Mouse (Mus musculus): ENCODE data around the gene Pspc1. TPM values are rescaled to one million over a fixed set of nuclear protein-coding genes. Genes with fewer than 3 reads are reported as not detected.
"Not testable (repeated sequence)": the region's sequence is repeated elsewhere in the genome, so short reads cannot be mapped to it uniquely, and the experiment has no call there.

The Pspc1 gene
- polyA plus RNA-seq, 1 experiment from 2014 or later, result 9.2 TPM

GRCm38 (mm10) chr14:56776571-56777238 lies 1.4 kb downstream of the Pspc1 start:
- 22% methylated on average over 11 of the region's 11 CpGs for WGBS
- Histone ChIP-seq H3K4me3 (ENCODE audit: low read depth, low read length) (peak overlapping the region; percentile 86), H3K4me2 (replicated peaks; ENCODE audit: low read depth, low read length) (peak overlapping the region; percentile 80), H3K27me3 (replicated peaks; ENCODE audit: insufficient read depth, low read length) (no peaks in the 10 kb centered on the region), H3K4me1 (ENCODE audit: insufficient read depth, low read depth, low read length) (no peaks in the 10 kb centered on the region), H3K27ac (ENCODE audit: low read length) (no peak overlapping the region), H3K9me3 (ENCODE audit: low read length) (no peaks in the 10 kb centered on the region), H3K9ac (replicated peaks; ENCODE audit: low read depth) (peak overlapping the region; percentile 85; the same call in 1 of the 2 replicates), H3K36me3 (ENCODE audit: insufficient read depth, low read length) (no peaks in the 10 kb centered on the region)
- ATAC-seq (no peak), DNase-seq (ENCODE audit: low spot score) (peak; percentile 9)
- no peak for TF ChIP-seq CTCF (IDR thresholded peaks at IDR 0.05)
- no peak for TF ChIP-seq EP300 (IDR thresholded peaks at IDR 0.05)

- no peak overlapping the region for H3K4me3 ChIP-seq (ENCODE audit: low read depth, low read length)
- no peak overlapping the region for H3K27ac ChIP-seq (ENCODE audit: low read length)
- no peaks in the 10 kb centered on the region for H3K27me3 ChIP-seq (replicated peaks; ENCODE audit: insufficient read depth, low read length)
- no peak for DNase-seq (ENCODE audit: low spot score)
- no peaks in the 10 kb centered on the region for H3K4me1 ChIP-seq (ENCODE audit: insufficient read depth, low read depth, low read length)
- no peak overlapping the region for H3K9ac ChIP-seq (replicated peaks; ENCODE audit: low read depth)
- TF ChIP-seq CTCF (IDR thresholded peaks at IDR 0.05), result no peak
- TF ChIP-seq EP300 (IDR thresholded peaks at IDR 0.05), result no peak
- no peak overlapping the region for H3K4me2 ChIP-seq (replicated peaks; ENCODE audit: low read depth, low read length)
- no peaks in the 10 kb centered on the region for H3K9me3 ChIP-seq (ENCODE audit: low read length)
- no peak for ATAC-seq
- no peaks in the 10 kb centered on the region for H3K36me3 ChIP-seq (ENCODE audit: insufficient read depth, low read length)
- 42% methylated on average over 4 of the region's 4 CpGs for WGBS
Observed at GRCm38 (mm10) chr14:56775416-56775815, 2.7 kb downstream of the Pspc1 start.

- not testable (repeated sequence) for H3K9me3 ChIP-seq (ENCODE audit: low read length); H3K27ac ChIP-seq (ENCODE audit: low read length); H3K36me3 ChIP-seq (ENCODE audit: insufficient read depth, low read length); H3K4me3 ChIP-seq (ENCODE audit: low read depth, low read length); H3K27me3 ChIP-seq (replicated peaks; ENCODE audit: insufficient read depth, low read length); DNase-seq (ENCODE audit: low spot score); H3K4me2 ChIP-seq (replicated peaks; ENCODE audit: low read depth, low read length); H3K4me1 ChIP-seq (ENCODE audit: insufficient read depth, low read depth, low read length); ATAC-seq; H3K9ac ChIP-seq (replicated peaks; ENCODE audit: low read depth)
- 83% methylated on average over 2 of the region's 2 CpGs for WGBS
Observed at GRCm38 (mm10) chr14:56766438-56766837, 11.7 kb downstream of the Pspc1 start.

- not testable (repeated sequence) for H3K4me2 ChIP-seq (replicated peaks; ENCODE audit: low read depth, low read length); H3K9me3 ChIP-seq (ENCODE audit: low read length); H3K4me3 ChIP-seq (ENCODE audit: low read depth, low read length); H3K9ac ChIP-seq (replicated peaks; ENCODE audit: low read depth); H3K4me1 ChIP-seq (ENCODE audit: insufficient read depth, low read depth, low read length); ATAC-seq; DNase-seq (ENCODE audit: low spot score); H3K27ac ChIP-seq (ENCODE audit: low read length); H3K27me3 ChIP-seq (replicated peaks; ENCODE audit: insufficient read depth, low read length)
- WGBS, result 93% methylated on average over 2 of the region's 3 CpGs
- H3K36me3 ChIP-seq (ENCODE audit: insufficient read depth, low read length), result peaks cover 20% of the 10 kb centered on the region
Observed at GRCm38 (mm10) chr14:56765117-56765516, 13.0 kb downstream of the Pspc1 start.

GRCm38 (mm10) chr14:56751282-56751681 lies 26.8 kb downstream of the Pspc1 start:
- DNase-seq (ENCODE audit: low spot score), result no peak
- peaks cover 20% of the 10 kb centered on the region for H3K36me3 ChIP-seq (ENCODE audit: insufficient read depth, low read length)
- no peaks in the 10 kb centered on the region for H3K4me1 ChIP-seq (ENCODE audit: insufficient read depth, low read depth, low read length)
- no peak overlapping the region for H3K4me3 ChIP-seq (ENCODE audit: low read depth, low read length)
- H3K9me3 ChIP-seq (ENCODE audit: low read length), result no peaks in the 10 kb centered on the region
- TF ChIP-seq EP300 (IDR thresholded peaks at IDR 0.05) (no peak), CTCF (IDR thresholded peaks at IDR 0.05) (no peak)
- 89% methylated on average over 4 of the region's 4 CpGs for WGBS
- H3K27me3 ChIP-seq (replicated peaks; ENCODE audit: insufficient read depth, low read length), result no peaks in the 10 kb centered on the region
- ATAC-seq, result no peak
- H3K4me2 ChIP-seq (replicated peaks; ENCODE audit: low read depth, low read length), result no peak overlapping the region
- H3K27ac ChIP-seq (ENCODE audit: low read length), result no peak overlapping the region
- no peak overlapping the region for H3K9ac ChIP-seq (replicated peaks; ENCODE audit: low read depth)

- 98% methylated on average over 1 of the region's 1 CpGs for WGBS
- DNase-seq (ENCODE audit: low spot score) (no peak), ATAC-seq (no peak)
- no peaks in the 10 kb centered on the region for H3K36me3 ChIP-seq (ENCODE audit: insufficient read depth, low read length)
- H3K4me1 ChIP-seq (ENCODE audit: insufficient read depth, low read depth, low read length), result no peaks in the 10 kb centered on the region
- TF ChIP-seq EP300 (IDR thresholded peaks at IDR 0.05), result no peak
- peak; percentile 53 for TF ChIP-seq CTCF (IDR thresholded peaks at IDR 0.05)
- H3K9me3 ChIP-seq (ENCODE audit: low read length), result no peaks in the 10 kb centered on the region
- H3K4me2 ChIP-seq (replicated peaks; ENCODE audit: low read depth, low read length), result no peak overlapping the region
- H3K4me3 ChIP-seq (ENCODE audit: low read depth, low read length), result no peak overlapping the region
- H3K9ac ChIP-seq (replicated peaks; ENCODE audit: low read depth), result no peak overlapping the region
- no peak overlapping the region for H3K27ac ChIP-seq (ENCODE audit: low read length)
- no peaks in the 10 kb centered on the region for H3K27me3 ChIP-seq (replicated peaks; ENCODE audit: insufficient read depth, low read length)
Observed at GRCm38 (mm10) chr14:56740175-56740574, 37.9 kb downstream of the Pspc1 start.

GRCm38 (mm10) chr14:56726493-56726892 lies 51.6 kb downstream of the Pspc1 start:
- no peaks in the 10 kb centered on the region for H3K27me3 ChIP-seq (replicated peaks; ENCODE audit: insufficient read depth, low read length)
- H3K4me3 ChIP-seq (ENCODE audit: low read depth, low read length), result no peak overlapping the region
- ATAC-seq (no peak), DNase-seq (ENCODE audit: low spot score) (no peak)
- H3K36me3 ChIP-seq (ENCODE audit: insufficient read depth, low read length), result no peaks in the 10 kb centered on the region
- no peaks in the 10 kb centered on the region for H3K9me3 ChIP-seq (ENCODE audit: low read length)
- no peaks in the 10 kb centered on the region for H3K4me1 ChIP-seq (ENCODE audit: insufficient read depth, low read depth, low read length)
- no peak overlapping the region for H3K27ac ChIP-seq (ENCODE audit: low read length)
- no peak overlapping the region for H3K9ac ChIP-seq (replicated peaks; ENCODE audit: low read depth)
- H3K4me2 ChIP-seq (replicated peaks; ENCODE audit: low read depth, low read length), result no peak overlapping the region
- 78% methylated on average over 1 of the region's 1 CpGs for WGBS
- TF ChIP-seq CTCF (IDR thresholded peaks at IDR 0.05) (no peak), EP300 (IDR thresholded peaks at IDR 0.05) (no peak)
